Mouse (Mus musculus) hematopoietic stem cell, adult 5-6 weeks (primary cell): Measurements from ENCODE around the gene Rnf224. TPM values are rescaled to one million over a fixed set of nuclear protein-coding genes. Genes with fewer than 3 reads are reported as not detected.

ENCODE experiments used
- ATAC-seq, 2 experiments: fragments of 125-278 bp in 1 of 2; replicated peaks in 1 of 2; 2 replicates each; pipeline ENCODE4 v1.8.0; 2016 to 2017; ENCODE audit warnings: inconsistent platforms in 2 of 2, mild to moderate bottlenecking in 2 of 2, moderate number of reproducible peaks in 2 of 2, low read depth in 1 of 2, moderate TSS enrichment in 1 of 2; ENCODE audit not compliant: low FRiP score in 2 of 2, poor library complexity in 2 of 2, severe bottlenecking in 2 of 2, insufficient read depth in 1 of 2, low TSS enrichment in 1 of 2
- total RNA-seq: library from RNA; stranded (forward); fragments of 172-1452, 232-1000 nt; gene quantifications from 2 replicates; pipeline ENCODE4 v1.2.3, GENCODE M21; 2017

Rnf224 gene
- total RNA-seq, 1 experiment from 2014 or later = not detected

DNA sequence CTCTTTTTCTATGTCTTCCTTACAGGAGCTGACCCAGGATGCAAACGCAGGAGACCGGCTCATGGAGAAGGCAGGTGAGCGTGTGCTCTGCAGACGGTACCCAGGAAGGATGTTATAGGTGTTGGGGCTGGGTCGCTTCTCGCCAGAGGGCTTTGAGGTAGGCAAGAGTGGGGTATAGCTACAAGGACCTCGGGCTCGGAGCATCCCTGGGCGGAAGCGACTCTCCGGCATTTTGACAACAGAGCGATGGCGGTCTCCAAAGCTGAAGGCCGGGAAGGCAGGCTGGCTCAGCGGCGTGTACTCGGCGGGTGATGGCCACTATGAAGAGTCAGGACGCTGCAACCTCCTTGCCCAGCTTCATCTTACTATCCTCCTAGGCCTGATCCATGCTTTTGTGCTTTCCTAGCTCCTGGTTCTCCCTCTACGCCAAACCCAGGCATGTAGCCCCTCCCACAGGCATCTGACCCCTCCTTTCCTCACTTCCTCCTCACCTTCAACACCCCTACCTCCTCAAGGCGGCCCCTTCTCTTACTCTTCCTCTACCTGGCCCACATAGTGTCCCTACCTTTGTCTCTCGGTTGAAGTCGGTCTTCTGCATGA lies 23.2 kb downstream of the Rnf224 start:
- no peak for ATAC-seq

DNA sequence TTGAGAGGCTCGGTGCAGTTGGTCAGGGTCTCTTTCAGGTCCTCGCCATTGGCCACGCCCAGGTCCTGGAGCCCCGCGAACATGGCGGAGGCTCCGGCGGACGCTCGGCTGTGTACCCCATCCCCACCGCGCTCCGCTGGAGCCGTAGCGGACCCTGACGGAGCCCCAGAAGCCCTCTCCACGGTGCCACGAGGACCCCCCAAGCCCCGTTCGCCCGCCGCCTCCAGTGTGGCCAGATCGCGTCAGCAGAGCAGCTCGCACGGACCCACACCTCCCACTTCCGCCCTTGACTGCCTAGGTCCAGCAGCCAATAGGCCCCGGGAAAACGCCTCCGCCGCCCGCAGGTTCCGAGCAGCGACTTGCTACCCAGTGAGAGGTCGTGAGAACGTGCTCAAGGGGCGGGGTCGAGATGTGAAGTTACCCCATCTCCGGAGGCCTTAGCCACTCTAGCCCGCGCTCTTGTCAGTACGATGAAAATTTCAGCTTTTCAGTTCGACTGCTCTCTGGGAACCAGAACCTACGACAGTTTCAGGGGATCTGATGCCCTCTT lies 25.4 kb downstream of the Rnf224 start, which contains the start of gene Nelfb:
Gene Nelfb (minus strand): TSS at position 369 of the 550 bp plus-strand sequence.
- peak; percentile 92 to 93 for ATAC-seq

DNA sequence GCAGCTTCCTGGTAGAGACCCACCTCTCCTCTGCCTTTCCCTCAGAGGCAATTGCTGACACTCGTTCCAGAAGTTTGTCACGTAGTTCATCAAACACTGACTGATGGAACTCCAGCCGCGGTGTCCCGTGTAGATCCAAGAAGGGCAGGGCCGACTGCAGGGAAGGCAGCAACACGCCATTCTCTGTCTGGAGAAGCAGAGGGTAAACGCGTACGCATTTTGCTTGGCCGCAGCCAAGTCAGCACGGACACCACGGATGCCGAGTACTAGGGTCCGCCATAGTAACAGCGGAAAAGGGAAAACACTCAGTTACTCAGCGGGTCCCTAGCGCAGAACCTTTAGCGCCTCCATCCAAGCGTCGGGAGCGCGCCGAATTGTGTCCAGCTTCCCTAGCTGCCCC lies 25.9 kb downstream of the Rnf224 start:
- ATAC-seq = peak in 1 of 2 experiments; percentile 29; a peak in 2 of 4 replicates

DNA sequence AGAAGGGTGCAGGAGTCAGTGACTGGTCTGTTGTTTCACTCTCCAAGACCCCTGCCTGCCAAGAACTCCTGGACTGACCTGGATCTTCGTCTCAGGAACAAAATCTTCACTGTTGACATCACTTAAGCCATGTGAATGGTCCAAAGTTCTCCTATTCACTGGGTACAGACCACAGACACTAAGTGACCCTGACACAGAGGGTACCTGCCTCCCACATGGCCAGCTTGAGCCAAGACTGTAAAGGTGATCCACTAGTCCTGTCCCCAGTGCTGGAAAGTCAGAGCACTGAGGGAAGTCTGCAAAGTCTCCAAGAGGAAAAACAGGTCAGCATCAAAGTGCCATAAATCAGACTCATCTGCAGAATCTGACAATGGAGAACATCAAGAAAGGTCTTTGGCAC lies 29.0 kb downstream of the Rnf224 start:
- no peak for ATAC-seq

DNA sequence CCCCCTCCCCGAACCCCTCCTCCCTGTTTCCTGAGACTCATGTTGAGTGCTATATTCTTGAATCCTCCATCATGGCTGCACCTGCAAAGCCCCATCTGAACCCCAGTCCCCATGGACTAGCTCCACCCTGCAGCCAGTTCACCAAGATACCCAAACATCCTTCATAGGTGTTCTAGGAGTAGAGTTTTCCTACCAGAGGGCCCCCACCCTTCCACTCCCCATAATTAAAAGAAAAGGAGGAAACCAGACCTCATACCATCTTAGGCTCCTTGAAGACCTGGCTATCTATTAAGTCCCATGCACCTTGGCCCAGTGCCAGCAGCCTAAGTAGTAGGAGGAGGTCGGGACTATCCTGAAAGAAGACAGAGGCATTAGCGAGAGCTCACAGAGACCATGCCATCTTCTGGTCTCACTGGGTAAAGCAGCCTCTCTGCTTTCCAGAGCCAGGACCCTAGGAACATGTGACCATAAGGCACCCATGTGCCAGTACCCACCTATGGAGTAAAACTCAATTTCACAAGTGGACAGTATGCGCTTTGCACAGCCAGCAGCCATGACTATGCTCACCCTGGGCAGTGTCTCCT lies 32.9 kb downstream of the Rnf224 start:
- ATAC-seq = peak in 1 of 2 experiments; percentile 47; a peak in 1 of 4 replicates

DNA sequence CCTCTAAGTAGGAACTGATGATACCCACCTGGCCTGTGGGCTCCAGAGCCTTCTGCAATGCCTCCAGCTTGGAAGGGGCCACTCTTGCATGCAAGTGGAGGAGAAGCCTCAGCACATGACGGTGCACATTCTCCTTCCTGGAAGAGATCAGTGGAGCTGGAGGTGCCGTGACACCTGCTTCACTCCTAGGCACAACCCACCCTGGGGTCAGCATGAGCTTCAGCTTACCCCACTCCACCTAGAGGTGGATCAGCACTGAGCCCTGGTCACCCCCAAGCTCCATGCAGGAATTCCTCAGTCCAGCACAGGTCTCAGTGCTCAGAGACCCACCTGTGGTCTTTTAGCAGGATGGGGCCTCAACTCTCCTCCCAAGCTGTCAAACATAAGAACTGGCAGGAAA lies 36.0 kb downstream of the Rnf224 start:
- no peak for ATAC-seq

DNA sequence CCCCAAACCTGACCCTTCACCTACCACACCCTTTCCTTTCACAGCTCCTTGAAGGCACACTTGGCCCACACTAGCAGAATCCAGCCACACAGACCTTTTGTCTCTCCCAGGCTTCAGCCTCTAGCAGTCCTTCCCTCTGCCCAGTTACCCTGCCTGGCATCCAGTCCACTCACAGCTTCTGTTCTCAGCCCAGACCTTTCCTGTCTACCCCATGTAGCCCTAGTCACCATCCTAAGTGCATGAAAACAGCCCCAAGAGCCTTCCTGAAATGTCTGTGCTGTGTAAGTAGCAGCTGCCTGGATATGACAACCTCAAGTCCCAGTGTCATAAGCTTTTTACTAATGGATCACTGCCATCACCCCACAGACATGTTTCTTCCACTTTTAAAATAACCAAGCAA lies 38.6 kb downstream of the Rnf224 start:
- no peak for ATAC-seq

DNA sequence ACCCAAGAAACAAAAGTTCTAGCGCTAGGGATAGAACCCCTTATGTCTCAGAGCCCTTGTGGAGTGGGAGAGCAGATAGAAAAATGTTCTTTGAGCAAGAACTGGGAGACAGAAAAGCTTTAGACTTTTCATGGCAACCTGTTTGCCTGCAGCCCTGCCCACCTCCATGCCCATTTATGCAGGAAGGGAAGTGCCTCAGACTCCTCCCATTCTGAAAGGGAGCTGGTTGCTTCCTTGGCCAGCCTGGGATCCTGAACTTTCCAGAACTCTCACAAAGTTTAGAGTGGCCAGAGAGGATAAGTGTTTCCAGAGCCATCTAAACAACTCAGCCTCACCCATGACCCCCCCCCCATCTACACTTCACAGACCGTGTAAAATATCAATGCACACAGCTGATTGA lies 39.4 kb downstream of the Rnf224 start:
- ATAC-seq = no peak

DNA sequence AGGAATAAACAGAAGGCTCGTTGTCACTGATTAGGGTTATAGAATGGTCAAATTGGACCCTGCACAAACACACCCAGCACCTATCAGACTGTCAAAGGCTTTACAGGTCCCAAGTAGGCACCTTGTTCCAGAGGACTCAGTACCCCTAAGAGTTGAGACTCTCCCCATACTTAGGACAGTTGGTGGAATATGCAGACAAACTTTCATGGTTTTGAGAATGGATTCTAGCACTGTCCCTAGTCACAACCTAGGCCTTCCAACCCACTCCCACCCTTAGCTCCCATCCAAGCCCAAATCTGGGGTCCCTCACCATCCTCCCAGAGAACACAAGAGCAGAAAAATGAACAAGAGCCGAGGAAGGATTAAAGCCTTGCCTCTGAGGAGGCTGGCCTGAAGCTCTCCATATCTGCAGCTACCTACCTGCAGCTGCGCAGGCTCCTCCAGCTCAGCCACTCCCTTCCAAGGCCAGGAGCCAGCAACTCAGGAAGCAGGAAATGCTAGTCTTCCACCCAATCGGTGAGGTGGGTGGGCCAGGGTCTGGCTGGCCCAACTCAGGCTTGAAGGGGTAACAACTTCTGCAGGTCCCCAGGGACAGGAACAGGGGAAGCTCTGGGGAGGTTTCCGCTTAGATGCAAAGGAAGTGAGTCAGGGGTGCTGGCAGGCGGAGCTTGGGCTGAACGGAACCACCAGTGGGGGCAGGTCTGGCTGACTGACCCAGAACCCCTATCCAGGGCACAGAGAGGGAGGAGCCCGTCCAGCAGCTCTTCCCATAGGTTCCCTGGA lies 40.2 kb downstream of the Rnf224 start, which contains the start of gene Tor4a:
Gene Tor4a (minus strand): TSS at position 715 of the 783 bp plus-strand sequence.
- ATAC-seq = peak; percentile 81 to 84

DNA sequence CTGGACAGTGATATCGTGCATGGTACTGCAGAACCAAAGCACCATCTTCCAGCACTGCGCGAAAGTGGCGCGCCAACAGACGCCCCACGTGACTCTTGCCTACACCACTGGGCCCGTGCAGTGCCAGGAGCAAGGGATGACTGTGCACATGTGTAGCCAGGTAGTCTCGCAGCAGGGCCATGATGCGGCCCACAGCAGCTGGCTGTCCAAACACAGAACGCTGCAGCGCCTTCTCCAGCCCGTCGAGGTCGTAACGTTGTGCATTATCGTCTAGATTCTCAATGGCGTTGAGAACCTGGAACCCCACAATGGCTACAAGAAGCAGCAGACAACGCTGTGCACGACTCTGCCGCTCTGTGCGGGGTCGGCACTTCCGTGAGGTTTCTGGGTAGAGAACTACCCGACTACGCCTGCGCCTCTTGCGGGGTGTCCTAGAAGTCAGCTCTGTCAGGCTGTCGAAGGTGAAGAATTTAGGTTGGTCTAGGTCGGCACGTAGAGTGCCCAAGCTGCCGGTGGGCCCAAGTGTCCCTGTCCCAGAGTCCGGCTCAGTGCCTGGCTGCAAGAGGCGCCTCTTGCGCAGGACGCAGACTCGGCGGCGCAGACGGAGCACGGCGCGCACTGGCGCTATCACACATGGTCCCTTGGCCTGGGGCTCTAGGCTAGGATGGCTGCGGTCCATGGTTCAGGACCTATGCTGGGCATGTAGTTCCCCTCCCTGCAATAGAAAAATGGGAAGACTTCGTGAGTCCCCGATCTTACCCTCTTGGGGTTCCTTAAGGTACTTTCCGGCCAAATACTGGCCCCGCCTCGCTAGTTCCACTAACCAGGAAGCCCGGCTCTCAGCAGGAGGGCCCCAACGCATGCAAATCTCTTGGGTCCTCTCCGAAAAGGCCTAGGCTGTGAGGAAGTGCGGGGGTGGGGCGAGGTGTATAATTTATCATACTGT lies 41.1 kb downstream of the Rnf224 start:
- peak in 1 of 2 experiments; percentile 20; a peak in 2 of 4 replicates for ATAC-seq

DNA sequence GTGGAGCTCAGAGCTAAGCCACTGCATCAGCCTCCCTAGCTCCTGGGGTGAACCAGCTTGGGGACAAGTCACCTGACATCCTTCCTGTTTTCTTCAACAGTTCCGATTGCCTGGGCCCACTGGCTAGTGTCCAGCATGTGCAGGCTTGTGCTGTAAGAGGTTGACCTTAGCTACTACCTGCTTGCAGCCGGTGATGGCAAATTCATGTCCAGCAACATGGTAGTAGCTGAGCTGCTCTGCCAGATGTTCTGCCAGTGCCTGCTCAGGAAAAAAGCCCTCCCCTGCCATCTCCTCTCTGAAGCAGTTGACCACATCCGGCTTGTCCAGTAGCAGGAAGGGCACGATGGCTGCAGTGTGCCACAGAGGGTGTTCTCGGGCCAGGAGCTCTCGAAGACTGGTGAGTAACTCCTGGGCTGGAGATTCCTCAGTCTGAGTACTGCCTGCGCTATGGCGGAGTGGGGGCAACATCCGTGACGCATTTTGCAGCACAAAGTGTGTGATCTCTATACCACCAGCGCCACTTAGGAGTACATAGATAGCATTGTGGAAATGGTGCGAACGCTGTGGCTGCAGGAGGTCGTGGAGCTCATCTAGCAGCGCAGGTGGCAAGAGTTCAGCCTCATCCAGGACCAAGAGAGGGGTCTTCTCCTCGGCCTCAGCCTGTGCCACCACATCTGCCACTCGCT lies 42.0 kb downstream of the Rnf224 start:
- peak in 1 of 2 experiments; percentile 21; a peak in 1 of 4 replicates for ATAC-seq

DNA sequence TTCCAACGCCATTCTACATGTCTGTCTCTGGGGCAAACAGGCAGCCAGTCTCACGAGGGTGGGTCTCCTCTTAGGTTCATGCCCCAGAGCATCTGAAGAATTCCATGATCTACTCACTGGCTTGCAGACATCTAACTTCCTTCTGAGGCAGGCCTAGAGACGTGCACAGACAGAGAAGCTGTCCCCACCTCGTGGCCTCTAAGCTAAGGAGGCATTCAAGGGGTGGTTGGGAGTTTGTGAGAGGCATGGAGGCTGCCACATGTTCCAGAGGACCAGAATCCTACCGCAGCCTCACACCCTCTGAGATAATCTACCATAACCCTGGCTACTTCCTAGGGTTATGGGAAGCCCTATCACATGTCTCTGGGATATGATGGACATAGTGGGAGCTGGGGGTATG lies 42.6 kb downstream of the Rnf224 start:
- ATAC-seq = no peak

DNA sequence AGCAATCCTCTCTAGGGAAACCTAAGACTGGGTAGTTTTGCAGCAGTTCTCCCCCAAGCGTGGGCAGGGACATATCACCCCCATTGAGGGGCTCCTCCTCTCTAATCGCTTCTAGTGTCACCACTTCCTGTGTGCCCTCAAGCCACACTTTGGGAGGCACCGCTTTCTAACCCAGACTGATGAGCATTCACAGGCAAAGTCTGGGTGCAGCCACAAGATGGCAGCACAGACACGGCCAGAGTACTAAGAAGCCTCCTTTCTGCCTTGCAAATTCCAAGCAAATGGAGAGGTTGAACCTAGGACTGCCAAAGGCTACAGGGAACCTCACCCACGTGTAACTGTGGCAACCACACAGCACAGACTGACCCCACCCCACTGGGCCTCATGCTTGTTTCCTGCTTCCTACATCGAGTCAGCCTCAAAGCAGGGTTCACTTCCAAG lies 43.2 kb downstream of the Rnf224 start:
- peak; percentile 25 to 33 for ATAC-seq

DNA sequence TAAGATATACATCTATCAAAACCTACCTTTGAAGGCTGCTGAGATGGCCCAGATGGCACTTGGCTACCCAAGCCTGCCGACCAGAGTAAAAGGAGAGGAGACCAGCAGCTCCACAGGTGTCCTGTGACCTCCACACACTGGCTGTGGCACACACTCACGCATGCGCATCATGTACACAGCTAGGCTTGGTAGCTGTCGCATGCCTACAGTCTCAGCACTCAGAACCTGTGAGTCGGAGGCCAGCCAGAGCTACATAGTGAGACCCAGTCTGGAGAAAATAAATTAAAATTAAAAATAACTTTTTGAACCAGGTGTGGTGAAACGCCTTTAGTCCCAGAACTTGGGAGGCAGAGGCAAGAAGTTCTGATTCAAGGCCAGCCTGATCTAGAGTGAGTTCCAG lies 48.7 kb downstream of the Rnf224 start:
- no peak for ATAC-seq

DNA sequence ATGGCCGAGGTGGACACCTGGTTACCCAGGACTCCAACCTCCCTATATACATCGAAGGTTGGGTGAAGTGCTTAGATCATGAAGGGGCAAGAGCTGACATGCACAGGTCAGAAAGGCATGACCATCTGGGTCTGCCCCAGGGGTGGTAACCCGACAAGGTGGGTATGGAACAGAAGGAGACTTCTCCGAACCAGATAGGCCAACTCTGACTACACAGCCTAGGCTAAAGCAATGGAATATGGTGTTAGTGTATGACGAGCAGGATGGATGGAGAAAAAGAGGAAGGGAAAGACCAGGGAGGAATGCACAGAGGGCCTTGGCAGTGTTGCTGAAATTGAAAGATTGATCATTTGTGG lies 50.0 kb downstream of the Rnf224 start:
- ATAC-seq = peak in 1 of 2 experiments; percentile 3; a peak in 1 of 4 replicates
